Mouse (Mus musculus): ENCODE data around the gene Smarcad1. TPM values are rescaled to one million over a fixed set of nuclear protein-coding genes. Genes with fewer than 3 reads are reported as not detected.
A peak's percentile ranks its signal among the peaks of the same experiment; 100 is the strongest.
"Not testable (repeated sequence)": the region's sequence is repeated elsewhere in the genome, so short reads cannot be mapped to it uniquely, and the experiment has no call there.

Gene Smarcad1
- polyA plus RNA-seq, 1 experiment from 2014 or later, result 19.6 TPM

- not testable (repeated sequence) for H3K27me3 ChIP-seq (ENCODE audit: insufficient read depth, low read length); H3K4me2 ChIP-seq (ENCODE audit: low read depth, low read length); H3K9me3 ChIP-seq (ENCODE audit: low read length); H3K27ac ChIP-seq (ENCODE audit: low read depth); H3K4me3 ChIP-seq (ENCODE audit: low read depth, low read length); DNase-seq; H3K9ac ChIP-seq (replicated peaks); H3K4me1 ChIP-seq (ENCODE audit: insufficient read depth); ATAC-seq
- TF ChIP-seq CTCF (IDR thresholded peaks at IDR 0.05; ENCODE audit: low read depth), result 0 out of 2 replicates have a peak, but pooled peaks have one; percentile 20
- 71% methylated on average over 3 of the region's 4 CpGs for WGBS (ENCODE audit: insufficient replicate concordance)
- H3K36me3 ChIP-seq (replicated peaks; ENCODE audit: insufficient read depth, low read length), result peaks cover 31% of the 10 kb centered on the region
These were observed 14.8 kb downstream of the Smarcad1 start for GRCm38 (mm10) chr6:65057137-65057536.

- Histone ChIP-seq H3K9me3 (ENCODE audit: low read length) (no peaks in the 10 kb centered on the region), H3K36me3 (replicated peaks; ENCODE audit: insufficient read depth, low read length) (peaks cover 30% of the 10 kb centered on the region), H3K27me3 (ENCODE audit: insufficient read depth, low read length) (no peaks in the 10 kb centered on the region)
These were observed 18.7 kb downstream of the Smarcad1 start for GRCm38 (mm10) chr6:65061049-65061448.

GRCm38 (mm10) chr6:65075201-65075600 is 32.8 kb downstream of the Smarcad1 start:
- Histone ChIP-seq H3K27ac (ENCODE audit: low read depth) (no peak overlapping the region), H3K9ac (replicated peaks) (no peak overlapping the region), H3K4me3 (ENCODE audit: low read depth, low read length) (no peak overlapping the region), H3K36me3 (replicated peaks; ENCODE audit: insufficient read depth, low read length) (peaks cover 44% of the 10 kb centered on the region), H3K4me1 (ENCODE audit: insufficient read depth) (no peaks in the 10 kb centered on the region), H3K9me3 (ENCODE audit: low read length) (no peaks in the 10 kb centered on the region), H3K27me3 (ENCODE audit: insufficient read depth, low read length) (no peaks in the 10 kb centered on the region), H3K4me2 (ENCODE audit: low read depth, low read length) (no peak overlapping the region)
- 84% methylated on average over 2 of the region's 2 CpGs for WGBS (ENCODE audit: insufficient replicate concordance)
- ATAC-seq (no peak), DNase-seq (no peak)
- no peak for TF ChIP-seq EP300 (IDR thresholded peaks at IDR 0.05; ENCODE audit: low read depth)
- TF ChIP-seq CTCF (IDR thresholded peaks at IDR 0.05; ENCODE audit: low read depth), result no peak

More at GRCm38 (mm10) chr6:65061049-65061448, 18.7 kb downstream of the Smarcad1 start:
- WGBS (ENCODE audit: insufficient replicate concordance), result 76% methylated on average over 1 of the region's 1 CpGs
- TF ChIP-seq EP300 (IDR thresholded peaks at IDR 0.05; ENCODE audit: low read depth) (no peak), CTCF (IDR thresholded peaks at IDR 0.05; ENCODE audit: low read depth) (no peak)
- no peak for DNase-seq
- ATAC-seq, result no peak
- H3K4me1 ChIP-seq (ENCODE audit: insufficient read depth), result no peaks in the 10 kb centered on the region
- H3K9ac ChIP-seq (replicated peaks), result no peak overlapping the region
- H3K27ac ChIP-seq (ENCODE audit: low read depth), result no peak overlapping the region
- no peak overlapping the region for H3K4me2 ChIP-seq (ENCODE audit: low read depth, low read length)
- H3K4me3 ChIP-seq (ENCODE audit: low read depth, low read length), result no peak overlapping the region

GRCm38 (mm10) chr6:65079139-65079538 is 36.8 kb downstream of the Smarcad1 start:
- ATAC-seq, result no peak
- no peak overlapping the region for H3K9ac ChIP-seq (replicated peaks)
- DNase-seq, result no peak

DNA sequence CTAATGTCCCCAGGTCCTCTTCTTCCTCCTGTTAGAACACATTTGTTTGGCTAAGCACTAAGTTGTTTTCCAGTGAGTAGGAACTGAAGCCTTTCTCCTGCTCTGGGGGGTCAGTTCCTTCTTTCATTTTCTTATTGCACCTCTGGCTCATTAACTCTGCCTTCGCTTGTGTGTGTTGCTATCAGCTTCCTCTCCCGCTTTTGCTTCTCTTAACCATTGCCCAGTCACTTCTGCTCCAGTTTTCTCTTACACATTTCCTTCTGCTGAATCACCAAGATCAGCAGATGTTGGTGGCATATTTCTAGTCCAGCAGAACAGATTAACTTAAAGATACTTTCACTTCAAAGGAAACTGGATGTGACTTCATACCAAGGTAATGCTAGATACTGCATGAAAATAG is 72.5 kb downstream of the Smarcad1 start:
- 65% methylated on average over 2 of the region's 2 CpGs for WGBS (ENCODE audit: insufficient replicate concordance)
- DNase-seq (no peak), ATAC-seq (no peak)
- TF ChIP-seq CTCF (IDR thresholded peaks at IDR 0.05; ENCODE audit: low read depth) (no peak), EP300 (IDR thresholded peaks at IDR 0.05; ENCODE audit: low read depth) (no peak)
- Histone ChIP-seq H3K27ac (ENCODE audit: low read depth) (no peak overlapping the region), H3K4me1 (ENCODE audit: insufficient read depth) (no peaks in the 10 kb centered on the region), H3K9me3 (ENCODE audit: low read length) (no peaks in the 10 kb centered on the region), H3K9ac (replicated peaks) (no peak overlapping the region), H3K36me3 (replicated peaks; ENCODE audit: insufficient read depth, low read length) (peaks cover 47% of the 10 kb centered on the region), H3K4me2 (ENCODE audit: low read depth, low read length) (no peak overlapping the region), H3K4me3 (ENCODE audit: low read depth, low read length) (no peak overlapping the region), H3K27me3 (ENCODE audit: insufficient read depth, low read length) (no peaks in the 10 kb centered on the region)

More at GRCm38 (mm10) chr6:65079139-65079538, 36.8 kb downstream of the Smarcad1 start:
- Histone ChIP-seq H3K27ac (ENCODE audit: low read depth) (no peak overlapping the region), H3K4me2 (ENCODE audit: low read depth, low read length) (no peak overlapping the region), H3K27me3 (ENCODE audit: insufficient read depth, low read length) (no peaks in the 10 kb centered on the region), H3K4me1 (ENCODE audit: insufficient read depth) (no peaks in the 10 kb centered on the region), H3K9me3 (ENCODE audit: low read length) (no peaks in the 10 kb centered on the region), H3K4me3 (ENCODE audit: low read depth, low read length) (no peak overlapping the region), H3K36me3 (replicated peaks; ENCODE audit: insufficient read depth, low read length) (peaks cover 25% of the 10 kb centered on the region)
- WGBS (ENCODE audit: insufficient replicate concordance), result 87% methylated on average over 1 of the region's 1 CpGs
- TF ChIP-seq CTCF (IDR thresholded peaks at IDR 0.05; ENCODE audit: low read depth) (peak; percentile 51), EP300 (IDR thresholded peaks at IDR 0.05; ENCODE audit: low read depth) (no peak)

DNA sequence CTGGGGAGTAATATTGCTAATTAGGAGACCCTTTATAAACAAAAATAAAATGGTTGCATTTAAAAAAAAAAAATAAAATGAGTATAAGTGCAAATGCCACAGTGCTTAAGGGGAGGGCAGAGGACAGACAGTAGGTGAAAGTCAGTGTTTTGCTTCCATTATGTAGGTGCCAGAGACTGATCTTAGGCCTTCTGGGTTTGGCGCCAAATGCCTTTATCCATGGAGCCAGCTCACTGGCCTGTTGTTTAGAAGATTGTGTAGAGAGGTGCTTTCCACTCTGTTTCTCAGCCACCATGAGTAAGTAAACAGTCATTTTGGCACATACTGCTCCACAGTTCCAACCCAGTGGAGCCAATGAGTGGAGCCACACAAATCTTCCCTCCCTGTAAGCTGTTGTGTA is 75.2 kb downstream of the Smarcad1 start:
- Histone ChIP-seq H3K4me1 (ENCODE audit: insufficient read depth) (no peaks in the 10 kb centered on the region), H3K9ac (replicated peaks) (no peak overlapping the region), H3K27ac (ENCODE audit: low read depth) (no peak overlapping the region), H3K4me2 (ENCODE audit: low read depth, low read length) (no peak overlapping the region), H3K27me3 (ENCODE audit: insufficient read depth, low read length) (no peaks in the 10 kb centered on the region), H3K4me3 (ENCODE audit: low read depth, low read length) (no peak overlapping the region), H3K36me3 (replicated peaks; ENCODE audit: insufficient read depth, low read length) (peaks cover 31% of the 10 kb centered on the region), H3K9me3 (ENCODE audit: low read length) (no peaks in the 10 kb centered on the region)
- ATAC-seq (no peak), DNase-seq (no peak)
- no peak for TF ChIP-seq EP300 (IDR thresholded peaks at IDR 0.05; ENCODE audit: low read depth)
- no peak for TF ChIP-seq CTCF (IDR thresholded peaks at IDR 0.05; ENCODE audit: low read depth)
- 91% methylated on average over 1 of the region's 1 CpGs for WGBS (ENCODE audit: insufficient replicate concordance)
